Mouse (Mus musculus) ovary, postnatal 14 days (tissue): ENCODE measurements around the gene Per3.

ENCODE experiments used
- DNase-seq: peaks from one replicate; pipeline ENCODE4 v3.0.0; 2022; ENCODE audit warnings: low spot score

The Per3 gene

DNA sequence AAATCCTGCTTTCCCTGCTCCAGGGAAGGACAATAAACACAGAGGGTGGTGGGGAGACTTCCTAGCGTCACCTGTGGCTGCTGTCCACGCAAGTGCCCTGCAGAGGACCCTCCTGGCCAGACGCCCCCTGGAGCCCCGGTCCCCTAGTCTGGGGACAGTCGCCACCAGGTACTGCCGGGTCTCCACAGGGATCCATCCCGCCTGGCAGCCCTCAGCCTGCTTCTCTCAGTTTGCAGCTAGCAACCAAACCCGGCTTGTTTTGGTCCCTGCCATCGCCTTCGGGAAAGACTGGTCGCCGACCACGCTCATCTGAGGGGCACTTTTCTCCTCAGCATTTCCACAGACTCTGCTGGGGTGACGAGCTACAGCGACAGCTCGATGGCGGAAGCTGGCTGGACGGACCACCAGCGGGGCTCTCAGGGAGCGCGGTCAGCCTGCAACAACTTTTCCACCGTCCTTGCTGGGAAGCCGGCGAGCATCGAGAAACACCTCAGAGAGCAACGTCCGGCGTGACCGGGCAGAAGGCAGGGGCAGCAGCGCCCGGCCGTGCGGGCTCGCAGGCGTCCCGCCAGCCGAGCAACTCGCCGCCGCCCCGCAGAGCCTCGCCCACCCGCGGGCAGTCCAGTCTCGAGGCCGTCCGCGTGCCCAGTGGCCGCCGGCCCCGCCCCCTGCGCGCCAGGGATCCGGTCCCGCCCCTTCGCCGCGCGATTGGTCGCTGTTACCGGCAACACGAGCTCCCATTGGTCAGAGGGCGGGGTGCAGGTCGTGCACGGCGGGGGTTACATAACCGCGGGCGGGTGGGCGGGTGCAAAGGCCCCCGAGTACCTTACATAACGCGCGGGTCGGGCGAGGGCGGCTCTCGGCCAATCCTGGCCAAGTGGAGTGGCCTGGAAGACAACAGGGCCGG is at the start of gene Per3:
Gene Per3 (minus strand): TSS at position 629 of the 907 bp plus-strand sequence.
- DNase-seq: peak; percentile 96

DNA sequence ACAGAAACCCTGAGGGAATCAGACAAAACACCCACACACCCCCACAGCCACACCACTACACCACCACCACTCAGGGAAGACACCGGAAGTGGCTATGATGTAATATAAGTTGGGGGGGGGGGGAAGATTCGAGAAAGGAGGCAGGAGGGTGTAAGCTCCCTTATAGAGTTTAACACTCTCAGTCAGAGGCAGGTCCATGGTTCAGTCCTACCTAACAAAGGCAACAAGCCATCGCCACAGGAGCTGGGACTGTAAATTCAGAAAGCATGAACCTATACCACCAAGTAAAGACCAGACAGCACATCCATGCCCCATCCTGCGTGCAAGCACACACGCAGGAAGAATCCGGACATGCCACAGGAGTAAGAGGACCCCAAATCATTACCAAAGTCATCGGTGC is 44.8 kb upstream of the Per3 start, which contains the start of gene Gm13090:
Gene Gm13090 (plus strand): TSS at position 301 of the 400 bp plus-strand sequence.
- no peak for DNase-seq

DNA sequence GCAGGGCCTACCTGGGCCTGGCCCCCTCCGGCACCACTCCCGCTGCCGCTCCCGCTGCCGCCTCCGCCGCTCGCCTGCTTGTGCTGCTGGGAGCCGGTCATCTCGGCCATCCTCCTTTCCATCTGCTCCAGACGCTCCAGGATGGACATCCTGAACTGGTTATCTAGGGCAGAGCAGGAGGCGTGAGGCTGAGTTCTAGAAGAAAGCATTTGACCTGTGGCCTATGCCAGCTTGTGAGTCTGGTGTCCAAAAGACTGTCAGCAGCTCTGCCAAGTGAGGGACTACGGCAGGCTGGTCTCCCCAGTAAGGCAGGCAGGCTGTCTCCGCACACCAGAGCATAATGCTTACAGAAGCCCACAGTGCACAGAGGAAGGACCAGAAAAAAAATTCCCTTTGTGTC is 44.4 kb upstream of the Per3 start:
- no peak for DNase-seq

DNA sequence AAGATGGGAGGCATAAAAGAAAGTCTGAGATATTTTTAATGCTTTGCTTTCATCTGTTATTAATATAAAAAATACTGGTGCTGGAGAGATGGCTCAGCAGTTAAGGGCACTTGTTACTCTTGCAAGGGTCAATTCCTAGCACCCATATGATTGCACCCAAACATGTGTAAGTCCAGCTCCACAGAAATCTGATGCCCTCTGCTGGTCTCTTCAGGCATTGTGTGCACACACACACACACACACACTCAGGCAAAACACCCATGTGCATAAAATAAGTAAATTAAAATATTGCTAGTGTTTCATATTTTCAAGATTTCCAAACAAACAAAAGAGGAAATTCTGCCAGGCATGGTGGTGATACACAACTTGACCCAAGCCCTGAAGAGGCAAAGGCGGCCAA is 42.9 kb upstream of the Per3 start:
- no peak for DNase-seq

DNA sequence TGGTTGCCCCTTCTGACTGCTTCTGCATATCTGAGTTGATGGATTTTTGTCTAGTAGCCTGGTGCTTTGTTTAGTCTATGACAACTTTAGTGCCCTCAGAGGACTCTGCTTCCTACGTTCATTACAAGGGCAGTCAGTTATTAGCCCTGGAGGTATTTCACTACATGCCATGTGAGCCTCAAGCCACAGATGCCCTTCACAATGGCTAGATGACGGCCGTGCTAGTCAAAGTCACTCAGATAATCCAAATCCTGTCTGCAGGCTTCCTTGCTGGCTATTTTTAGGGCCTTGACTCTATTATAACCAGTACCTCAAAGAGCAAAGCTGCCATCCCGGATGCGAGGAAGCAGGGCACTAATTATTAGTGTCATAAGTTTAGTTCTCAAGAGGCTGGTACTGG is 38.6 kb upstream of the Per3 start:
- no peak for DNase-seq

DNA sequence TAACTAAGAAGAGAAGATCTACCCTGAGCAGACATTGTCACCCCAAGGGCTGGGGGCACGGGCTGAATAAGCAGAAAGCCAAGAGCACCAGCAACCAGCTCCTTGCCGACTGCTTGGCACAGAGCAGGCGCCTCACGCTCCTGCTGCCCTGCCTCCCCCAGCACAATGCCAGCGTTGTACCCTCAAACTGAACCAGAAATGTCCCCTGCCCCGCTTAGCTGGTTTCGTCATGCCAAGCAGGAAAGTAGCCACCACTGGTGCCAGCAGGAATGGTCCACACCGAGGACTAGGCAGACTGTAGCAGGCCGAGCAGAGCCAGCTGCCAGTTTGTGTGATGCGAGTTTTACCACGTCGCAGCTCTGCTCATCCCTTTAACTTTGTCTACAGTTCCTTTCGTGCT is 37.5 kb upstream of the Per3 start:
- DNase-seq: no peak

DNA sequence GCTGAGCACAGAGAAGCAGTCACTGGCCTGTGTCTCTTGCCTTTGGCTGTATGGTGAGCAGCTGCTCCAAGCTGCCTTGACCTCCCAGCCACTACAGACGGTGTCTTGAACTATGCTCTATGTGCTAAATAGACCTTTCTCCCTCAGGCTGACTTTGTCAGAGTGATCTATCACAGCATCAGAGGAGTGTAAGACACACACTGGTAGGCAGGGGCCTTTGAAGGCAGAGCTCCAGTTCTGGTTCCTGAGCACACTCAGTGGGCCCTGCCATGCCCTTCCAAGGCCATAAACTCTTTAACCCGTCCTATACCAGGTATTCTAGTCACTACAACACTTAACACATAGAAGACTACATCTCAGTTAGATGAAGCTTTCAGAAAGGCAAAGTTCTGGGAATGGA is 36.9 kb upstream of the Per3 start:
- DNase-seq: no peak

DNA sequence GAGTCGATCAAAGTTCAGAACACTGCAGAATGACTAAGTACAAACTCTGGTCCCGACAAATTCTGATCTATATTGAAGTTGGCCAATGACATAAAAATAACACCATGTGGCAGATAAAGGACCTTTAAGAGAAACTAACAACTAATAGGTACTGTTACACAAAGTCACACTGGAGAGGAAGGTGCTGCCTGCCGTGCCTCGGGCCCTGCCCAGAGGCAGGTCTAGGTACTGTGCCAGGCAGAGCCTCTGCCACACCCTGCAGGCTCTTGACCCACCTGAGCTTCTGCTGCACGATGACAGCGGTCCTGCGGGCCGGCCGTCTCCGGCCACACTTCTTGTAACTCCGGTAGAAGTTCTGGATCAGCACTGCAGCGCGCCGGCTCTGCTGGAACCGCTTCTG is 30.4 kb upstream of the Per3 start:
- DNase-seq: no peak

DNA sequence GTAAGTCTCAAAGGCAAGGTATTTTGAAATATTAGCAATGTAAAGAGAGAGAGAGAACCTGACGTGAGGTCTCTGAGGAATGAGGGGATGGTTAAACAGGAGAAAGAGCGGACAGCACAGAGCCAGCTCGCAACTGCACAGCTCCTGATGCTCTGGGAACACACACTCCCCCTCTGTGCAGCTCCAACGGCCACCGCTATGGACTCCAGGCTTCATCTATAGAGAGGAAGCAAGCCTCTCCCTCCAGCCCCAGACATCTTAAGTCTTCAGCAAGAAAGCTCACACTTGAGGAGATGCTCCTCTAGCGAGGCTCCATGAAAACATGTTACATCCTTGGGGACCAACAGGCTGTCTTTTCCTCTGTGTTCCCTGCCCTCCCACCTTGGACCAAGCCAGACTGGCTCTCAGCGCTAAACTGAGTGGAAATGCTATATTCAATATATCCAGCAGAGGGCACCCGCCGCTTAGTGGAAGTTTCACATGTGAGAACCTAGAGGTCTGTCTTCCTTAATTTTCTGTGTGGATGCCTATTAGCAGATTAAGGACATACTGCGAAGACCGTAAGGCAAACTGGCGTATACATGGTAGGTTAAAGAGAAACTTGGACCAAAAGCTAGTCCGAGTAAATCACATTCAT is 28.8 kb upstream of the Per3 start:
- DNase-seq: peak; percentile 84

DNA sequence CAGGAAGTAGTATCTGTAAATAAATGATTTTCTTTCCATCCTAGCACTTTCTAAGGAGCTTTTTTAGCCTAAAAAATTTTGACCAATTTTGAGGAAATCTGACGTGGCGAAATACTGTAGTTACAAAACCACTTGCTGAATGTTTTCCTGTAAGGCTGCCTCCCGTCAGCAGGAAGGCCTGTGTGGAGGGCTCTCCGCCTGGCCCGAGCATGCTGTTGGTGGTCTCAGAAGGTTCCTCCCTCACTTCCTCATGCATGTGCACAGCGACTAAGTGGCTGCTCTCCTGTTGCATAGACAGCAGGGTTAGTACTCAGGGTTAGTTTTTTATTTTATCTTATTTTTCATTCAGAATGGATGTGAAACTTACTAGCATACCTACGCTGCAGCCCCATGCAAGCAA is 26.5 kb upstream of the Per3 start:
- DNase-seq: no peak

DNA sequence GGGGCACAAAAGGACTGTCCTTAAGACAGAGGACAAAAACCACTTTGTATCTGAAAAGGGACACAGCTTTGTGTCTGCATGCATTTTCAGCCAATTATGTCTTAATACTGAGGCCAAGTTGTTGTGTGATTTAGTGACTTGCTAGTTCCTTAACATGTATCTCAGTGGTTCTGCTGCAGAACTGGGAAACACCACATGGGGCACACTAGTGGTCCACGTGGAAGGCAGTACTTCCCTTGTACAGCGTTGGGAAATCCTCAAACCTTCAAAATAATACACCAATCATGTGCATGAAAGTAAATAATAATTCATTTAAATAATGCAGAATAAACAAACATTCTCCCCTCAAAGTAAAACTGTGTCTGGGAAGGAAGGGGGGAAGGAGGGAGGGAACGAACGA is 24.3 kb upstream of the Per3 start:
- DNase-seq: no peak

DNA sequence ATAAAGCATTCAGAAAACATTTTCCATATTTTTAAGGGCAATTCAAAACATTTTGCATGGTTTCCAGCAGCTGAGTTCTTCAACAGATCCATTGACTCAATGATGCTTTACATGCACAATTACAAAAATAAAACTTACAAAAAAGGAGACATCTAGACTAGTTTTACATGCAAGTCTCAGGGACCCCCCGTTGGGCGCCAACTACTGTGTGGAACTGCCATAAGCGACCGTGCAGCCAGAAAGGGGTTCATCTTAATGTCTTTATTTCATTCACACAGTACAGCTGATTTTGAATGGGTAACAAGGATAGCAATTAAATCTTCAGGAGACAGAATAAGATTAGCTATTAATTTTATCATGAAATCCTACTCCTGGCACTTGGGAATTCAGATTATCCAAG is 15.1 kb upstream of the Per3 start:
- no peak for DNase-seq

DNA sequence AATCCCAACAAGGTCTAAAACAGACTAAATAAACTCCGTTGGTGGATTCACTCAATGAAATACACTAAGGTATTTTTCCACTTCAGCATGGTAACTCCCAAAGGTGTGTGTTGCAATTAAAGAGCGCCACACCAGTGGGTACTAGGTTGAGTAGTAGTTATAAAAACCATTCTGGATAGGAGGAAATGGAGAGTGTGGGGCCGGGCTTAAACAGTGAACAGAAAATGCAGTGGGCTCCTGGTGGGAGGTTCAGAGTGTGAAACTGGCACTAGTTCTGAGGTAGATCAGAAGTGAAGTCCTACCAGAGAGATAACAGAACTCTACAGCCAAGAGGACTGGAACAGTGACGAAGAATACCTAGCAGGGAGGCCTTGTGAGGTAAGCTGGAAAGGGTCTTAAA is 14.2 kb upstream of the Per3 start:
- no peak for DNase-seq

DNA sequence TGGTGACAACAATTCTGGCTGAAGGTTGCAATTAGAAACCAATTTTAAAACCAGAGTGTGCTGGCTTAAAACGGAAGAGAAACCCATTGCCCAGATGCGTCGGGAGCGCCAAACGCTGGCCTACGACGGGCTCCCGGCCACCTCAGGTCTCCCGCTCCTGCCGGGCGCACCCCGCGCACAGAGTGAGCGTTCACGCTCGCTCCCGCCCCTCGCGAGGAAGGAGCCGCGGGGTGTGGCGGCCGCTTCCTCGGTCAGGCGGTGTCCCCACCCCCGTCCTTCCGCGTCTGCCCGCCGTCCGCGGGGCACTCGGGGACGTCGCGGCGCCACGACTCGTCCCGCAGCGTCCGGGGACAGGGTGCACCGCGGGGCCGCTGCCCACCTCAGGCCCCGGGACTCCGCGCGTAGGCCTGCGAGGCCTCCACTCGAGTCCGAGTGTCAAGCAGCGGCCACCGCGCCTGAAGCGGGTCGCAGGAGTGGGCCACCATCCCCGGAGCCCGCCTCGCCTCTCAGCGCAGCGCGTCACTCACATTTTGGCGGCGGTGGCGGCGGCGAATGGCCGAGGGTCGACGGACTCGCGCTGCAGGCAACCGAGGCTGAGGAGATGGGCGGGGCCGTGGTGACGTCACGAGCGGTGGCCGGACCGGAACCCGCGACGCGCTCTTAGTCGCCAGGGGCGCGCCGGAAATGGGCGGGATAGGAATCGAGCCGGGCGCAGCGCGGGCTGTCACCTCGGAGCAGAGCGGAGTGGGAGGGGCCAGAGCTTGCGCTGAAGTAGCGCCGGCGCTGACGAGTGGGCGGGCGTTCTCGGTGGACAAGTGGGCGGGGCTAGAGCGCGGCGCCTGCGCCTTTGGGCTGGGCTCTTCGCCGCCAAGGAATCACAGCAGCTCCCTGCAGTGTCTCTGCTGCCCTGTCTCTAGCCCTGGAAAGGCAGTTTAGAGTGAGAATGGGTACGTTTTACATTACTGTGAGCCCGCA is 13.2 kb upstream of the Per3 start, which contains the start of gene Vamp3:
Gene Vamp3 (minus strand): TSS at position 617 of the 975 bp plus-strand sequence.
- DNase-seq: peak; percentile 98

DNA sequence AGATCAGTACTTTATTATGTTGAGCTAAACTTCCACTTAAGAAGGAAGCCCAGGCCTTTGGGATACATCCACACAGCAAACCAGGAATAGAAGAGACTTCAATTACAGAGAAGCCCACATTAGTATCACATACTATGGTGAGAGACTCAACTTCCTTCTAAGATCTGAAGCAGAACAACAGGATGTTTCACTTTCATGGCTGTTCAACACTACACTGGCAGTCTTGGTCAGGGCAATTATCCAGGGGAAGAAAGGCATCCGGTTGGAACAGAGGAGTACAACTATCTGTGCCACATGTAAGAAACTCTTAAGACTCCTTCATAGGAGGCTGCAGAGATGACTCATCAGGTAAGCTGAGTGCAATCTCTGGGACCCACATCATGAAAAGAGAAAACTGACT is 6.7 kb upstream of the Per3 start:
- DNase-seq: no peak

DNA sequence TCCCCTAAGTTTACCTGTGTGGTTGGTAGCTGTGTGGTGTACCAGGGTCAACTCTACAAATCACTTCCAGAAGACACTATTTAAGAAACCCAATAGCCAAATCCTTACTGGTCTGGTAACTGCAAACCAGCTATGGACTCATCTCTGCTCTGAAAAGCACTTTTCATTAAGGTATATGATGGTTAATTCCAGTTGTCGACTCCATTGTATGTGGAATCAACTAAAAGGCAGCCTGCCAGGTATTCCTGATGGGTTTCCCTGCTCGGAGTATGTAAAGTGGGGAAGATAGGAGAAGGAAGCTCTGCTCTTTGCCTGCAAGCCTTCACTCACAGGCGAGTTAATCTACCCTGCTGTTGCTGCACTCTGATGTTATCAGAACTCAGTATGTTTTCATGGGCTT is 2.1 kb upstream of the Per3 start:
- no peak for DNase-seq

DNA sequence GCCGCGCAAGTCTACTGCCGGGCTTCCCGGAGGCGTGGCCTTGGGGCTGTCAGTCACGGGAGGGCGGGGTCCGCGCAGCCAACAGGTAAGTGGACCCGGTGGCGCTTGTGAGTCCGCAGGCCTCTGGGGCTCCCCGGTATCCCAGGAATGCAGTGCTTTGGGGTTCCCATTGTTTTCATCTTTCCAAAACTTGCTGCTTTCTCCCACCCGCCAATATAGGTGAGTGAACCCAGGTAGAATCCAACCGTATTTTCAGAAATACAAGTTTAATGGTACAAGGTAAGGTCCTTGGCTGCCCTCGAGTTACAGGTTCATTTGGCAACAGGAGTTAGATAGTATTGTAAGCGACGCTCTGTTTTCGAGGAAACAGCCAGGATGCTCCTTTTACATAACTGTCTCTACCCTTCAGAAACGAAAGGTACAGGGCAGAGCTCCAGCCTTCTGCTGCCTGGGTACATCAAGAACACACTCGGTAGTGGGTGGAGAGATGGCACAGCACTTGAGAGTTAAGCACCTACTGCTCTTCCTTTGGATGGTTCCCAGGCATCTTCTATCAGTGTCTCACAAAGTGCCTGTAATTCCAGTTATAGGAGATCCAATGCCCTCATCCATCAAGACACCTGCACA is 592 bp upstream of the Per3 start:
- DNase-seq: no peak

DNA sequence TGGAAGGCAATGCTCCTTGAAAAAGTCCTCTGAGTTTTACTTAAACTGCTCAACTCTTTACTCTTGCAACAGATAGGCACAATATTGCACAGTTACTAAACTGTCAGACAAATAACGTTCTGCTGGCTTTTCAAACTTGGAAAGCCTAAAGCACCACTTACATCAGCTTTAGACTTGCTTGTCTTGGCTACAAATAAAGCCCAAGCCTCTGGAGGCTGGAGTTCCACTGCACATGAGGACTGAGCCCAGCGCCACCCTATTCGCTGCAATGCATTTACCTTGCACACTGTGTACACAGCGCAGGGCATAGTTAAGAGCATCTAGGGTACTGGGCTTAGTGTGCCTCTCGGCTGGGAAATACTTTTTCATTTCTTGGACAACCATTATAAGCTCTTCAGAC is 1.2 kb downstream of the Per3 start:
- no peak for DNase-seq

DNA sequence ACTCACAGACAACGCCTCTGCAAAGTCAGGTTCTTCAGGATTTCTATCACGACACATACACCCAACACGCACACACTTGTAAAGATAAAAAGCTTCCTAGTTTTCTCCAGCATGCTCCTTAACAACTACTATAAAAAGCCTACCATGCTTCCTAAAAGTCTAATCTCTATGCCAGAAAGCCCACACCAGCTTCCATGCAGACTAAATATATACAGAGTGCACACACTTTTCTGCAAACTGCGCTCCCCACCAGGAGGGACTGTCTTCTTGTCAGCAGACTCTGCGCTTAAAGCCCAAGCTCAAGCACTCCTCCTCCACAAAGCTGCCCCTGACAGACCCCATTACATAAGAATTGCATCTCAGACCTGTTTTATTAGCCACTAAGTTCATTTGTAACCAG is 3.0 kb downstream of the Per3 start:
- DNase-seq: no peak

DNA sequence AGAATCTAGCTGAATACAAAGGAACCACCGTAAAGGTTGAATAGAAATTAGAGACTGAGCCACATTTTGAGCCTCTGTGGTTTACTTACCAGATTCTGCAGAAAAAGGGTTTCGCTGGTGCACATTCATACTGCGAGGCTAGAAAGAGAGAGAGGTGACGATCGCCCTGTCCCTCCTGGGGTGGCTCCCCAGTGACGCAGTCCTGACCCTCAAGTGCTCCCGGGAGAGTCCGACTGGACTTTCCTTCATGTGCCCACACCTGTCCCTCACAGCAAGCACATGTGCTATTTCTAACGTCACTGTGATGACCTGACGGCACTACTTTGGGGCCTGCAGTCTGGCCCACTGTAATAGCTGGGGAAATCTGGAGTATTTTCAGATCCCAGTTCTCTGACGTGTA is 6.7 kb downstream of the Per3 start:
- DNase-seq: no peak

DNA sequence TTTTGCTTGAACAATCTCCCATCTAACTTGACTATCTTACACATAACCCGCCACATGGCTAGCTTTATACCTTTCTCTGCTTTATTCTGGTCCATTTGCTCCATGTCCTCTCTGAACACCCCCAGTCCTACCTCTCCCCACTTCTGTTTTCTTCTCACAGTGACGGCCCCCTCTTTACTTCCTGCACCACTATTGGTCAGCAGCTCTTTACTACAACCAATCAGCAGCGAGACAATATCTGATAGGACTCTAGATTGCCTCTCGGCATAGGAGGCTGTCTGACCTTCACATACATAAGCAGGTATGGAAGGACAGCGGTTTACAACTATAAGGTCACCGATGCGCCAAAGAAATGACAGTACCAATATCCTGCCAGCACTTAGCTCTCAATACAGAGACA is 7.9 kb downstream of the Per3 start:
- DNase-seq: no peak

DNA sequence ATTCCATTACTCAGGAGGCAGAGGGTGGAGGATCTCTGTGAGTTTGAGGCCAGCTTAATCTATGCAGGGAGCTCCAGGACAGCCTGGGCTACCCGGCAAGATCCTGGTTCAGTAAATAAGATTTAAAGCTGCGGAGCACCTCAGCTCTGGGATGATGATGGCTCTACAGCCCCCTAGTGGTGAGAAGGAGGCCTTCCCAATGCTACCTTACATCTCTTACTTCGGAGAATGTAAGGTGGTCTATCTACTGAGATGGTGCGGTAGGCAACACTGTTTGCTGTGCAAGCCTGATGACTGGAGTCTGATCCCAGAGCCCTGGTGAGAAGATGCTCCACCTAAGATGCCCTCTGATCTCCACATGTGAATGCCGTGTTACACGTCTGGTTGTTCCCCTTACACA is 17.5 kb downstream of the Per3 start:
- no peak for DNase-seq
